Mouse (Mus musculus): Measurements from ENCODE around the gene Kcnk2. TPM values are rescaled to one million over a fixed set of nuclear protein-coding genes. Genes with fewer than 3 reads are reported as not detected.

The Kcnk2 gene
- total RNA-seq (2023) = 12.8 to 22.0 TPM (median 16.5 TPM) in 4 replicates

GRCm38 (mm10) chr1:189402223-189402943 is at the start of gene Kcnk2:
Gene Kcnk2, minus strand, starts transcription at chr1:189402273.

All from B cell, adult 62 days (primary cell).